Mouse (Mus musculus) ES-E14 (cell line): Measurements from ENCODE around the gene Snx17. TPM values are rescaled to one million over a fixed set of nuclear protein-coding genes. Genes with fewer than 3 reads are reported as not detected.

Source experiments
- DNase-seq: peaks from one replicate; pipeline ENCODE4 v3.0.0-alpha.2; 2013; ENCODE audit warnings: low read depth, low spot score
- H3K27ac ChIP-seq: 2 replicates; pipeline ENCODE4 v1.5.1; 2012; ENCODE audit warnings: low read depth, mild to moderate bottlenecking, low read length, moderate library complexity, mixed read lengths; ENCODE audit not compliant: poor library complexity, insufficient read depth, severe bottlenecking
- H3K36me3 ChIP-seq: 2 replicates; pipeline ENCODE4 v1.6.1; 2012; ENCODE audit warnings: mild to moderate bottlenecking, low read length, moderate library complexity, mixed read lengths; ENCODE audit not compliant: control insufficient read depth, poor library complexity, insufficient read depth, severe bottlenecking
- H3K4me1 ChIP-seq, 2 experiments: fragments of 150-350 bp in 1 of 2; sonication (generic) in 1 of 2; 2 replicates each; pipeline ENCODE4 v1.6.1; 2012; ENCODE audit warnings: low read length in 2 of 2, mild to moderate bottlenecking in 1 of 2, mixed read lengths in 1 of 2; ENCODE audit not compliant: control insufficient read depth in 2 of 2, insufficient read depth in 2 of 2, poor library complexity in 1 of 2
- H3K4me3 ChIP-seq, 2 experiments: fragments of 150-350 bp in 1 of 2; sonication (generic) in 1 of 2; 2 replicates each; pipeline ENCODE4 v1.5.1; 2012; ENCODE audit warnings: low read length in 2 of 2, low read depth in 1 of 2, mild to moderate bottlenecking in 1 of 2, mixed read lengths in 1 of 2; ENCODE audit not compliant: insufficient read depth in 1 of 2, poor library complexity in 1 of 2, severe bottlenecking in 1 of 2
- H3K9ac ChIP-seq: 2 replicates; pipeline ENCODE4 v1.6.1; 2012; ENCODE audit warnings: low read depth, mild to moderate bottlenecking, low read length, mixed read lengths; ENCODE audit not compliant: poor library complexity, insufficient read depth, severe bottlenecking
- H3K9me3 ChIP-seq: fragments of 150-350 bp; sonication (generic); 2 replicates; pipeline ENCODE4 v1.6.1; 2012; ENCODE audit warnings: low read depth, mild to moderate bottlenecking, low read length; ENCODE audit not compliant: control insufficient read depth, insufficient read depth
- CHD2 ChIP-seq: IDR thresholded peaks from 2 replicates; pipeline ENCODE4 v1.6.1; 2014; ENCODE audit warnings: mild to moderate bottlenecking, low read depth, low read length, inconsistent platforms
- HCFC1 ChIP-seq: IDR thresholded peaks from 2 replicates; pipeline ENCODE4 v1.6.1; 2012; ENCODE audit warnings: low read length, inconsistent platforms, borderline replicate concordance; ENCODE audit not compliant: insufficient read depth
- MAFK ChIP-seq: IDR thresholded peaks from 2 replicates; pipeline ENCODE4 v1.6.1; 2014; ENCODE audit warnings: mild to moderate bottlenecking, low read depth, low read length, inconsistent platforms; ENCODE audit not compliant: insufficient read depth
- ZC3H11A ChIP-seq: IDR thresholded peaks from 2 replicates; pipeline ENCODE4 v1.6.1; 2012; ENCODE audit warnings: low read depth, mild to moderate bottlenecking, inconsistent platforms, low read length, borderline replicate concordance
- ZNF384 ChIP-seq: IDR thresholded peaks from 2 replicates; pipeline ENCODE4 v1.6.1; 2012; ENCODE audit warnings: low read depth, low read length, inconsistent platforms
- in situ Hi-C, 2 experiments: fragments of 600-800 bp; cut with MboI; formaldehyde crosslinking; loops; one replicate each; pipeline ENCODE4 v1.15.1; 2025; ENCODE audit warnings: low sequenced_read_pairs in 2 of 2, inconsistent platforms in 1 of 2; ENCODE audit not compliant: unreplicated experiment in 2 of 2
- total RNA-seq: library from RNA; depleted of rRNA; stranded (reverse); fragments of 300-350 nt; gene quantifications from 2 replicates; pipeline ENCODE4 v1.2.3, GENCODE M21; 2012; rRNA removed

Gene Snx17
- total RNA-seq, 1 experiment: 76.5 TPM

DNA sequence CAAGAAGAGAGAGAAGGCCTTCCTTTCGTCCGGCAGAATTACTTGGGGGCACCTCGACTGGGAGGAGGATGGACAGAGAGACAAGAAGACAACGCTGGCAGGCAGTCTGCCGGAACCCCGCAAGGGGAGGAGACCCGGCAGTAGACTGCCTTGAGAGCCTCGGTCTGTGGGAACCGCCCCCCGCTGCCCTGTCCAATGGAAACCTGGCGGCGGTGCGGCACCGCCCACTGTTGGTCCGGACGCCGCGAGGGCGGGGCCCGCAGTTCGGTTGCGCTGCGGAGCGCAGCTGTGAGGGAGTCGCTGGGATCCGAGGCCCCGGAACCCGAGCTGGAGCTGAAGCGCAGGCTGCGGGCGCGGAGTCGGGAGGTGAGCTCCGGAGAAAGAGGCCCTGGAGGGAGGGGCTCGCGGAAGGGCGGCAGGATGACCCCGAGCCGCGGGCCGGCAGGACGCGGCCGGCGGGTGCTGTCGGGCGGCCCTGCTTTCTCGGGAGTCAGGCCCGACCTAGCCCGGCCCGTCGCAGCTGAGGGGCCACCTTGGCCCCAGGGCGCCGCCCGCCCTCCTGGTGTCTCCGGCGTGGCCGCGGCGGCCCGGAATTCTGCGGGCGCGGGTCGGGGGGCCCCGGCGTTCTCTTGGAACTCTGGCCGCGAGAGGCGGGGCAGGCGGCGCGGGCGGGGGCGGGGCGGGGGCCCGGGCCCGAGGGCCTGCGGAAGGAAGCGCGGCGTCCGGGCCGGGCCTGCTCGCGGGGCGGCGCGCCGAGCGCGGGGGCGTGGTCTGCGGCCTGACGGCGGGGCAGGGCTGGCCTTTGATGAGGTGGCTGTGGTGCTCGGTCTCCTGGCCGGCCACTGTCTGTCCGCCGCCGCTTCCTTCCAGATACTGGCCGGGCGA is 47.9 kb downstream of the Snx17 start, which contains the start of the genes Nrbp1 and Gm9970:
Gene Nrbp1 (plus strand): TSS at position 228 of the 885 bp plus-strand sequence.
Gene Gm9970 (minus strand): TSS at position 596 of the 885 bp plus-strand sequence.
- Histone ChIP-seq H3K9me3 (no peaks in the 10 kb centered on the region), H3K9ac (peak within 1 kb of the TSS; percentile 77), H3K36me3 (peaks cover 4% of the 10 kb centered on the region), H3K27ac (peak within 1 kb of the TSS; percentile 20; the same call in 1 of the 2 replicates), H3K4me3 (peak within 1 kb of the TSS; percentile 75 to 93), H3K4me1 (peaks cover 0 to 4% of the 10 kb centered on the region in 2 experiments; a peak in 1 of 4 replicates)
- DNase-seq: peak; percentile 89
- in situ Hi-C loops: no loop called here
- TF ChIP-seq ZNF384 (no peak), HCFC1 (0 out of 2 replicates have a peak, but pooled peaks have one; percentile 33), ZC3H11A (no peak), CHD2 (no peak), MAFK (no peak)

DNA sequence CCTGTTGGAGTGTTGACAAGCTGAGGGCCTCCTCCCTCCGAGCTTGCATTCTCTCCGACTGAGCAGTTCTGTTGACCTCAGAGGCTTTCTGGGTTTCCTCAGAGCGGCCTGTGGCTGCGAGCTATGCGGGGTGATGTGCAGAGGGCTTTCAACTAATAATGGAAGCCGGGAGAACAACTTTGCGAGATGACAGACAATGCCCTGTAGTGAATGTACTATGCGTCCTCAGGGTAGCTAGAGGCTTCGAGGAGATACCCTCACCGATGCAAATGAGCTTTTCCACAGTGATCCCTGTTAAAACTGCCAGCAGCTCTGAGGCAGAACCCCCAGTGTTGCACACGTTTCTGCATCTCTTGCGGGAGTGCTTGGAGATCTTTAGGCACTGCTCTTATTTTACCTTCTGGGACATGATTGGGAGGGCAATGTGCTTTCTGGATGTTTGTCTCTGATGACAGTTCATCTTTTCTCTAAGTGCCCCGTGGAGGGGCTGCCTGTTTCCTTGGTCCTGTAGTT is 48.6 kb downstream of the Snx17 start:
- Histone ChIP-seq H3K4me3 (peak overlapping the region; percentile 75 to 93), H3K27ac (no peak overlapping the region)

DNA sequence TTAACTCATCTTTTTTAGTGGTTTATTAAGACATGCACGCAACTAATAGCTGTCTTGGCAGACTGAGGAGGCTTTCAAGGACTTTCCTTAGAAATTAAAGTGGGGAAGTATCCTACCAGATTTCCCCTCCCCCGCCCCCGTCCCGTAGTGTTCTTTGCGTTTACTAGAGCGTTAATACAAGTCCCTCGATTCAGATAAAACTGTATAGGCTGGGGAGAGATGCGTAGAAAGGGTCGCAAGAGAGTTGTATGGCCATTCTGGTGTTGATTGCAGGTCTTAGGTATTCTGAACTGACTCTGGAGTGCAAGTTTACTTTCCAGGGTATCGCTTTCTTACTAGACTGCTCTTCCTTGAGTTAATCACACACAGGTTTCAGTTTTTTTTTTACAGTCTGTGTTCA is 49.2 kb downstream of the Snx17 start:
- TF ChIP-seq ZNF384: no peak
- no peak for TF ChIP-seq CHD2
- no peak for TF ChIP-seq ZC3H11A
- TF ChIP-seq MAFK: no peak
- no peak for TF ChIP-seq HCFC1
- H3K4me3 ChIP-seq: peak overlapping the region in 1 of 2 experiments; percentile 93; a peak in 2 of 4 replicates
- H3K4me1 ChIP-seq: peaks cover 0 to 4% of the 10 kb centered on the region in 2 experiments; a peak in 1 of 4 replicates
- peaks cover 4% of the 10 kb centered on the region for H3K36me3 ChIP-seq
- no peak overlapping the region for H3K9ac ChIP-seq
- H3K9me3 ChIP-seq: no peaks in the 10 kb centered on the region
- in situ Hi-C loops: no loop called here
- no peak for DNase-seq
- no peak overlapping the region for H3K27ac ChIP-seq

More for the DNA sequence above, 48.6 kb downstream of the Snx17 start:
- no peak for DNase-seq
- in situ Hi-C loops: no loop called here
- TF ChIP-seq CHD2: no peak
- TF ChIP-seq HCFC1: no peak
- no peak for TF ChIP-seq MAFK
- no peak for TF ChIP-seq ZNF384
- no peak for TF ChIP-seq ZC3H11A
- peaks cover 4% of the 10 kb centered on the region for H3K36me3 ChIP-seq
- peaks cover 0 to 4% of the 10 kb centered on the region in 2 experiments; a peak in 1 of 4 replicates for H3K4me1 ChIP-seq
- H3K9ac ChIP-seq: peak overlapping the region; percentile 61; the same call in 1 of the 2 replicates
- no peaks in the 10 kb centered on the region for H3K9me3 ChIP-seq

Other genes starting within 250 kb of the Snx17 start
- 14.7 and 21.5 TPM in 2 replicates for gene Cgref1, start 247.6 kb upstream of the Snx17 start, total RNA-seq
- 94.2 and 96.4 TPM in 2 replicates for gene Preb, start 232.9 kb upstream of the Snx17 start, total RNA-seq
- gene Tcf23, start 224.6 kb upstream of the Snx17 start, total RNA-seq: 0.05 and 0.27 TPM in 2 replicates
- 53.7 and 64.5 TPM in 2 replicates for gene Atraid, start 144.9 kb upstream of the Snx17 start, total RNA-seq
- gene Slc5a6, start 144.3 kb upstream of the Snx17 start, total RNA-seq: 44.1 and 51.3 TPM in 2 replicates
- 154 and 258 TPM in 2 replicates for gene Cad, start 138.4 kb upstream of the Snx17 start, total RNA-seq
- gene Dnajc5g, start 86.9 kb upstream of the Snx17 start, total RNA-seq: 0.37 and 0.67 TPM in 2 replicates
- gene Slc30a3, start 85.0 kb upstream of the Snx17 start, total RNA-seq: 1.5 and 2.5 TPM in 2 replicates
- 1.3 and 2.3 TPM in 2 replicates for gene Trim54, start 76.5 kb upstream of the Snx17 start, total RNA-seq
- not detected in 2 replicates for gene Ucn, start 54.4 kb upstream of the Snx17 start, total RNA-seq
- gene Mpv17, start 39.0 kb upstream of the Snx17 start, total RNA-seq: 43.1 and 45.7 TPM in 2 replicates
- 3.1 and 6.3 TPM in 2 replicates for gene Gm29609, start 13.3 kb upstream of the Snx17 start, total RNA-seq
- 73.8 and 83.8 TPM in 2 replicates for gene Gtf3c2, start 13.1 kb upstream of the Snx17 start, total RNA-seq
- 74.5 and 76.8 TPM in 2 replicates for gene Eif2b4, start 203 bp downstream of the Snx17 start, total RNA-seq
- gene Zfp513, start 9.1 kb downstream of the Snx17 start, total RNA-seq: 15.2 and 18.5 TPM in 2 replicates
- gene Ppm1g, start 27.5 kb downstream of the Snx17 start, total RNA-seq: 285 and 294 TPM in 2 replicates
- gene Nrbp1, start 47.6 kb downstream of the Snx17 start, total RNA-seq: 42.4 and 53.1 TPM in 2 replicates
- gene Gm9970, start 48.0 kb downstream of the Snx17 start, total RNA-seq: not detected in 2 replicates
- 10.5 and 24.6 TPM in 2 replicates for gene Krtcap3, start 58.5 kb downstream of the Snx17 start, total RNA-seq
- gene Ift172, start 97.9 kb downstream of the Snx17 start, total RNA-seq: 26.9 and 38.1 TPM in 2 replicates
- gene Fndc4, start 102.9 kb downstream of the Snx17 start, total RNA-seq: 14.2 and 23.2 TPM in 2 replicates
- gene Gckr, start 104.2 kb downstream of the Snx17 start, total RNA-seq: 0.04 TPM in 1 of 2 replicates, not detected in the other